ENCODE assay signal across 9 mouse cellular contexts in genomic region chr2:25580621-25581101, GRCm38 (mm10). TPM values are rescaled to one million over a fixed set of nuclear protein-coding genes. Genes with fewer than 3 reads are reported as not detected.
DNase-seq lines count a peak whose midpoint lies in the region; ATAC-seq and TF ChIP-seq lines count a peak whose summit lies in the region.
"Had no signal": no experiment of that assay in that cellular context is flagged by ENCODE, and none has a peak within 500 bp of the region (broad histone marks: within the 10 kb centered on the region; RNA-seq: fewer than 3 reads in every experiment).

No protein-coding gene starts in this region.

- 39% methylated on average over 6 of the region's 6 CpGs for WGBS in kidney, postnatal 0 days
- 41% methylated on average over 6 of the region's 6 CpGs for WGBS in forebrain, postnatal 0 days
- 19% methylated on average over 6 of the region's 6 CpGs for WGBS in liver, embryonic 13.5 days (ENCODE audit: insufficient replicate concordance)

- peak overlapping the region; percentile 78; the same call in 1 of the 2 replicates for H3K4me2 ChIP-seq in kidney, postnatal 0 days (ENCODE audit: low read length)
- peak overlapping the region; percentile 69 for H3K4me2 ChIP-seq in forebrain, postnatal 0 days (ENCODE audit: low read depth)
- peak overlapping the region; percentile 65; the same call in 1 of the 2 replicates for H3K4me2 ChIP-seq in liver, embryonic 13.5 days

- no peak for TF ChIP-seq CTCF in kidney, postnatal 0 days (IDR thresholded peaks at IDR 0.05; ENCODE audit: low read depth)
- no peak for TF ChIP-seq CTCF in forebrain, postnatal 0 days (IDR thresholded peaks at IDR 0.05; ENCODE audit: low read depth)

- H3K27ac ChIP-seq in kidney, postnatal 0 days = no peak overlapping the region
- H3K27ac ChIP-seq in forebrain, postnatal 0 days (ENCODE audit: low read depth, low read length) = no peak overlapping the region
- H3K27ac ChIP-seq in liver, embryonic 13.5 days = no peak overlapping the region
- H3K27ac ChIP-seq: limb, embryonic 12.5 days had no signal

- ATAC-seq in kidney, postnatal 0 days (replicated peaks; ENCODE audit: low FRiP score, low read depth) = no peak
- ATAC-seq in forebrain, postnatal 0 days = no peak
- ATAC-seq in liver, embryonic 13.5 days (ENCODE audit: low read depth) = no peak

- peaks cover 42% of the 10 kb centered on the region for H3K4me1 ChIP-seq in kidney, postnatal 0 days (replicated peaks; ENCODE audit: insufficient read depth, low read length)
- H3K4me1 ChIP-seq in forebrain, postnatal 0 days (ENCODE audit: insufficient read depth) = peaks cover 24% of the 10 kb centered on the region
- peaks cover 70% of the 10 kb centered on the region for H3K4me1 ChIP-seq in liver, embryonic 13.5 days (replicated peaks)

- H3K9me3 ChIP-seq in kidney, postnatal 0 days (replicated peaks; ENCODE audit: low read length) = no peaks in the 10 kb centered on the region
- H3K9me3 ChIP-seq in forebrain, postnatal 0 days (ENCODE audit: low read length) = no peaks in the 10 kb centered on the region
- H3K9me3 ChIP-seq in liver, embryonic 13.5 days (replicated peaks) = no peaks in the 10 kb centered on the region
- H3K9me3 ChIP-seq: limb, embryonic 12.5 days had no signal

- peaks cover 51% of the 10 kb centered on the region for H3K27me3 ChIP-seq in kidney, postnatal 0 days (ENCODE audit: insufficient read depth, low read length)
- H3K27me3 ChIP-seq in forebrain, postnatal 0 days (ENCODE audit: insufficient read depth, low read length) = peaks cover 40% of the 10 kb centered on the region
- H3K27me3 ChIP-seq in liver, embryonic 13.5 days = peaks cover 58% of the 10 kb centered on the region

- DNase-seq in kidney, postnatal 0 days (ENCODE audit: low spot score) = no peak
- no peak for DNase-seq in kidney, adult 11 months
- peak; percentile 52 for DNase-seq in cerebellum, adult 8-10 months
- DNase-seq in forebrain, postnatal 0 days = no peak
- no peak for DNase-seq in liver, embryonic 13.5 days
- DNase-seq in spleen, postnatal 10 days (ENCODE audit: low spot score in 2 of 2) = no peak
- DNase-seq in retina, embryonic 14.5 days (ENCODE audit: low spot score) = no peak
- no peak for DNase-seq in lung, postnatal 14 days

- no peak overlapping the region for H3K4me3 ChIP-seq in kidney, postnatal 0 days (replicated peaks; ENCODE audit: low read depth, low read length)
- peak overlapping the region; percentile 58 for H3K4me3 ChIP-seq in forebrain, postnatal 0 days (ENCODE audit: low read depth, low read length)
- H3K4me3 ChIP-seq in liver, embryonic 13.5 days (replicated peaks) = no peak overlapping the region

- H3K36me3 ChIP-seq in kidney, postnatal 0 days (ENCODE audit: insufficient read depth, low read length) = peaks cover 14% of the 10 kb centered on the region
- peaks cover 48% of the 10 kb centered on the region for H3K36me3 ChIP-seq in forebrain, postnatal 0 days (ENCODE audit: insufficient read depth)
- peaks cover 29% of the 10 kb centered on the region for H3K36me3 ChIP-seq in liver, embryonic 13.5 days

- H3K9ac ChIP-seq in kidney, postnatal 0 days (ENCODE audit: low read depth, low read length) = no peak overlapping the region
- H3K9ac ChIP-seq in forebrain, postnatal 0 days = peak overlapping the region; percentile 64
- no peak overlapping the region for H3K9ac ChIP-seq in liver, embryonic 13.5 days
- H3K9ac ChIP-seq: limb, embryonic 12.5 days had no signal

RNA-seq across cellular contexts. Expression of gene Ajm1, which starts 0.9 kb away (rescaled TPM):
- 0.15 and 0.16 TPM in 2 replicates for polyA plus RNA-seq in kidney, postnatal 0 days (2015; fragmentation: Nextera tagmentation; extraction: Ambion mirVana)
- total RNA-seq in forebrain, postnatal 0 days (2014; rRNA removed) = 13.5 and 16.0 TPM in 2 replicates
- 11.3 and 13.7 TPM in 2 replicates for polyA plus RNA-seq in forebrain, postnatal 0 days (2015; fragmentation: Nextera tagmentation; extraction: Ambion mirVana)
- polyA plus RNA-seq in liver, embryonic 13.5 days (2015; fragmentation: Nextera tagmentation; extraction: Ambion mirVana) = 0.02 TPM in 1 of 2 replicates, not detected in the other

RNA-seq across cellular contexts. Expression of gene Phpt1, which starts 5.6 kb away (rescaled TPM):
- polyA plus RNA-seq in kidney, postnatal 0 days (2015; fragmentation: Nextera tagmentation; extraction: Ambion mirVana) = 197 TPM in 2 replicates
- total RNA-seq in forebrain, postnatal 0 days (2014; rRNA removed) = 33.7 and 43.2 TPM in 2 replicates
- polyA plus RNA-seq in forebrain, postnatal 0 days (2015; fragmentation: Nextera tagmentation; extraction: Ambion mirVana) = 171 and 185 TPM in 2 replicates
- polyA plus RNA-seq in liver, embryonic 13.5 days (2015; fragmentation: Nextera tagmentation; extraction: Ambion mirVana) = 50.2 and 50.3 TPM in 2 replicates

RNA-seq across cellular contexts. Expression of gene Mamdc4, which starts 6.0 kb away (rescaled TPM):
- 0.59 and 0.85 TPM in 2 replicates for polyA plus RNA-seq in kidney, postnatal 0 days (2015; fragmentation: Nextera tagmentation; extraction: Ambion mirVana)
- total RNA-seq in forebrain, postnatal 0 days (2014; rRNA removed) = 1.0 and 9.0 TPM in 2 replicates
- polyA plus RNA-seq in forebrain, postnatal 0 days (2015; fragmentation: Nextera tagmentation; extraction: Ambion mirVana) = 0.21 and 0.26 TPM in 2 replicates
- polyA plus RNA-seq in liver, embryonic 13.5 days (2015; fragmentation: Nextera tagmentation; extraction: Ambion mirVana) = 1.6 and 2.7 TPM in 2 replicates

RNA-seq across cellular contexts. Expression of gene Edf1, which starts 23.0 kb away (rescaled TPM):
- polyA plus RNA-seq in kidney, postnatal 0 days (2015; fragmentation: Nextera tagmentation; extraction: Ambion mirVana) = 351 and 379 TPM in 2 replicates
- 151 and 174 TPM in 2 replicates for total RNA-seq in forebrain, postnatal 0 days (2014; rRNA removed)
- 368 and 392 TPM in 2 replicates for polyA plus RNA-seq in forebrain, postnatal 0 days (2015; fragmentation: Nextera tagmentation; extraction: Ambion mirVana)
- 275 and 306 TPM in 2 replicates for polyA plus RNA-seq in liver, embryonic 13.5 days (2015; fragmentation: Nextera tagmentation; extraction: Ambion mirVana)

RNA-seq across cellular contexts. Expression of gene Rabl6, which starts 27.7 kb away (rescaled TPM):
- polyA plus RNA-seq in kidney, postnatal 0 days (2015; fragmentation: Nextera tagmentation; extraction: Ambion mirVana) = 45.6 and 56.9 TPM in 2 replicates
- 68.2 and 79.3 TPM in 2 replicates for total RNA-seq in forebrain, postnatal 0 days (2014; rRNA removed)
- 51.8 and 54.9 TPM in 2 replicates for polyA plus RNA-seq in forebrain, postnatal 0 days (2015; fragmentation: Nextera tagmentation; extraction: Ambion mirVana)
- 29.7 and 29.8 TPM in 2 replicates for polyA plus RNA-seq in liver, embryonic 13.5 days (2015; fragmentation: Nextera tagmentation; extraction: Ambion mirVana)

Comparison
In these comparisons a context has a peak if more than half of its experiments do, and no peak if none do; other contexts are left out.
1. RNA of gene Ajm1, which starts 0.9 kb away (polyA plus RNA-seq): 11.3 to 13.7 TPM in forebrain, postnatal 0 days; 0.15 to 0.16 TPM in kidney, postnatal 0 days and 0.02 TPM in liver, embryonic 13.5 days; every median in the first group is over 10 times any median in the second.
2. Peak in every context shown above with its lines, with median percentiles within 50 percentile points of each other: H3K4me2 ChIP-seq.